Mouse (Mus musculus): ENCODE results near the gene Trio. TPM values are rescaled to one million over a fixed set of nuclear protein-coding genes. Genes with fewer than 3 reads are reported as not detected.

Trio gene
- polyA plus RNA-seq, 1 experiment from 2014 or later = 39.5 TPM

- Histone ChIP-seq H3K4me3 (no peak overlapping the region), H3K4me2 (no peak overlapping the region), H3K9me3 (no peaks in the 10 kb centered on the region), H3K27ac (peak overlapping the region; percentile 23; the same call in 1 of the 2 replicates), H3K4me1 (replicated peaks) (0 out of 2 replicates have a peak, but pooled peaks cover 5% of the 10 kb centered on the region), H3K27me3 (no peaks in the 10 kb centered on the region), H3K9ac (no peak overlapping the region), H3K36me3 (peaks cover 71% of the 10 kb centered on the region)
- no peak for ATAC-seq (ENCODE audit: low FRiP score)
- 48% methylated on average over 7 of the region's 7 CpGs for WGBS
Measured at GRCm38 (mm10) chr15:27877831-27878230, 147.8 kb downstream of the Trio start.

GRCm38 (mm10) chr15:27876327-27876726 lies 149.3 kb downstream of the Trio start:
- Histone ChIP-seq H3K27ac (no peak overlapping the region), H3K36me3 (peaks cover 65% of the 10 kb centered on the region)
- WGBS = 65% methylated on average over 10 of the region's 10 CpGs

GRCm38 (mm10) chr15:27875753-27876152 lies 149.9 kb downstream of the Trio start:
- H3K9ac ChIP-seq = no peak overlapping the region
- peaks cover 65% of the 10 kb centered on the region for H3K36me3 ChIP-seq
- 0 out of 2 replicates have a peak, but pooled peaks cover 5% of the 10 kb centered on the region for H3K4me1 ChIP-seq (replicated peaks)
- 83% methylated on average over 9 of the region's 9 CpGs for WGBS
- H3K27ac ChIP-seq = no peak overlapping the region
- no peaks in the 10 kb centered on the region for H3K9me3 ChIP-seq
- no peak overlapping the region for H3K4me3 ChIP-seq
- H3K4me2 ChIP-seq = no peak overlapping the region
- H3K27me3 ChIP-seq = no peaks in the 10 kb centered on the region
- no peak for ATAC-seq (ENCODE audit: low FRiP score)

More at GRCm38 (mm10) chr15:27876327-27876726, 149.3 kb downstream of the Trio start:
- H3K9ac ChIP-seq = no peak overlapping the region
- no peak overlapping the region for H3K4me3 ChIP-seq
- H3K4me1 ChIP-seq (replicated peaks) = 0 out of 2 replicates have a peak, but pooled peaks cover 5% of the 10 kb centered on the region
- no peaks in the 10 kb centered on the region for H3K27me3 ChIP-seq
- no peak overlapping the region for H3K4me2 ChIP-seq
- no peaks in the 10 kb centered on the region for H3K9me3 ChIP-seq
- ATAC-seq (ENCODE audit: low FRiP score) = no peak

- 92% methylated on average over 16 of the region's 16 CpGs for WGBS
- H3K27me3 ChIP-seq = no peaks in the 10 kb centered on the region
- H3K36me3 ChIP-seq = peaks cover 65% of the 10 kb centered on the region
- no peak overlapping the region for H3K9ac ChIP-seq
- H3K4me1 ChIP-seq (replicated peaks) = 0 out of 2 replicates have a peak, but pooled peaks cover 5% of the 10 kb centered on the region
- H3K4me3 ChIP-seq = no peak overlapping the region
- H3K4me2 ChIP-seq = no peak overlapping the region
- no peaks in the 10 kb centered on the region for H3K9me3 ChIP-seq
- no peak overlapping the region for H3K27ac ChIP-seq
- ATAC-seq (ENCODE audit: low FRiP score) = no peak
Measured at GRCm38 (mm10) chr15:27873747-27874320, 151.8 kb downstream of the Trio start.

GRCm38 (mm10) chr15:27872286-27872685 lies 153.4 kb downstream of the Trio start:
- Histone ChIP-seq H3K9me3 (no peaks in the 10 kb centered on the region), H3K27ac (no peak overlapping the region), H3K4me1 (replicated peaks) (0 out of 2 replicates have a peak, but pooled peaks cover 3% of the 10 kb centered on the region), H3K27me3 (no peaks in the 10 kb centered on the region), H3K4me3 (no peak overlapping the region), H3K9ac (no peak overlapping the region), H3K4me2 (no peak overlapping the region), H3K36me3 (peaks cover 63% of the 10 kb centered on the region)
- 91% methylated on average over 2 of the region's 2 CpGs for WGBS
- no peak for ATAC-seq (ENCODE audit: low FRiP score)

GRCm38 (mm10) chr15:27871708-27872107 lies 153.9 kb downstream of the Trio start:
- Histone ChIP-seq H3K4me2 (no peak overlapping the region), H3K27ac (no peak overlapping the region), H3K36me3 (peaks cover 61% of the 10 kb centered on the region), H3K4me1 (replicated peaks) (peaks cover 8% of the 10 kb centered on the region; the same call in 1 of the 2 replicates), H3K4me3 (no peak overlapping the region), H3K9me3 (no peaks in the 10 kb centered on the region), H3K9ac (no peak overlapping the region), H3K27me3 (no peaks in the 10 kb centered on the region)
- no peak for ATAC-seq (ENCODE audit: low FRiP score)
- WGBS = 90% methylated on average over 10 of the region's 10 CpGs

GRCm38 (mm10) chr15:27871260-27871659 lies 154.4 kb downstream of the Trio start:
- no peak for ATAC-seq (ENCODE audit: low FRiP score)
- WGBS = 88% methylated on average over 13 of the region's 13 CpGs
- Histone ChIP-seq H3K36me3 (peaks cover 61% of the 10 kb centered on the region), H3K4me2 (no peak overlapping the region), H3K27me3 (no peaks in the 10 kb centered on the region), H3K9me3 (no peaks in the 10 kb centered on the region), H3K4me1 (replicated peaks) (peaks cover 12% of the 10 kb centered on the region; the same call in 1 of the 2 replicates), H3K9ac (no peak overlapping the region), H3K27ac (no peak overlapping the region), H3K4me3 (no peak overlapping the region)

GRCm38 (mm10) chr15:27869001-27869400 lies 156.6 kb downstream of the Trio start:
- H3K27ac ChIP-seq = no peak overlapping the region
- no peak overlapping the region for H3K4me3 ChIP-seq
- H3K4me1 ChIP-seq (replicated peaks) = peaks cover 16% of the 10 kb centered on the region; the same call in 1 of the 2 replicates
- ATAC-seq (ENCODE audit: low FRiP score) = no peak
- WGBS = 97% methylated on average over 4 of the region's 4 CpGs
- peaks cover 66% of the 10 kb centered on the region for H3K36me3 ChIP-seq
- H3K9ac ChIP-seq = no peak overlapping the region
- H3K4me2 ChIP-seq = no peak overlapping the region
- H3K27me3 ChIP-seq = no peaks in the 10 kb centered on the region
- H3K9me3 ChIP-seq = no peaks in the 10 kb centered on the region

GRCm38 (mm10) chr15:27867831-27868230 lies 157.8 kb downstream of the Trio start:
- 92% methylated on average over 7 of the region's 7 CpGs for WGBS

GRCm38 (mm10) chr15:27866471-27866870 lies 159.2 kb downstream of the Trio start:
- 0 out of 2 replicates have a peak overlapping the region, but pooled peaks have one; percentile 3 for H3K9ac ChIP-seq
- ATAC-seq (ENCODE audit: low FRiP score) = no peak

More at GRCm38 (mm10) chr15:27867831-27868230, 157.8 kb downstream of the Trio start:
- H3K27ac ChIP-seq = no peak overlapping the region
- H3K4me3 ChIP-seq = no peak overlapping the region
- H3K9me3 ChIP-seq = no peaks in the 10 kb centered on the region
- peaks cover 19% of the 10 kb centered on the region for H3K4me1 ChIP-seq (replicated peaks)
- H3K36me3 ChIP-seq = peaks cover 65% of the 10 kb centered on the region
- no peaks in the 10 kb centered on the region for H3K27me3 ChIP-seq
- H3K4me2 ChIP-seq = no peak overlapping the region
- ATAC-seq (ENCODE audit: low FRiP score) = no peak
- no peak overlapping the region for H3K9ac ChIP-seq

GRCm38 (mm10) chr15:27866053-27866452 lies 159.6 kb downstream of the Trio start:
- 86% methylated on average over 6 of the region's 6 CpGs for WGBS

More at GRCm38 (mm10) chr15:27866471-27866870, 159.2 kb downstream of the Trio start:
- 77% methylated on average over 4 of the region's 4 CpGs for WGBS
- no peak overlapping the region for H3K4me2 ChIP-seq
- H3K9me3 ChIP-seq = no peaks in the 10 kb centered on the region
- peaks cover 22% of the 10 kb centered on the region for H3K4me1 ChIP-seq (replicated peaks)
- no peaks in the 10 kb centered on the region for H3K27me3 ChIP-seq
- no peak overlapping the region for H3K4me3 ChIP-seq
- peaks cover 66% of the 10 kb centered on the region for H3K36me3 ChIP-seq
- H3K27ac ChIP-seq = peak overlapping the region; percentile 37; the same call in 1 of the 2 replicates

GRCm38 (mm10) chr15:27864397-27864796 lies 161.3 kb downstream of the Trio start:
- H3K36me3 ChIP-seq = peaks cover 60% of the 10 kb centered on the region
- H3K27me3 ChIP-seq = no peaks in the 10 kb centered on the region

More at GRCm38 (mm10) chr15:27866053-27866452, 159.6 kb downstream of the Trio start:
- Histone ChIP-seq H3K4me1 (replicated peaks) (peaks cover 25% of the 10 kb centered on the region), H3K9ac (0 out of 2 replicates have a peak overlapping the region, but pooled peaks have one; percentile 3), H3K27me3 (no peaks in the 10 kb centered on the region), H3K4me2 (no peak overlapping the region), H3K4me3 (no peak overlapping the region), H3K27ac (peak overlapping the region; percentile 37), H3K36me3 (peaks cover 66% of the 10 kb centered on the region), H3K9me3 (no peaks in the 10 kb centered on the region)
- no peak for ATAC-seq (ENCODE audit: low FRiP score)

GRCm38 (mm10) chr15:27862949-27863348 lies 162.7 kb downstream of the Trio start:
- Histone ChIP-seq H3K9ac (no peak overlapping the region), H3K27me3 (no peaks in the 10 kb centered on the region), H3K27ac (no peak overlapping the region), H3K9me3 (no peaks in the 10 kb centered on the region), H3K4me2 (no peak overlapping the region), H3K36me3 (peaks cover 47% of the 10 kb centered on the region), H3K4me3 (no peak overlapping the region), H3K4me1 (replicated peaks) (peaks cover 45% of the 10 kb centered on the region)
- no peak for ATAC-seq (ENCODE audit: low FRiP score)
- 93% methylated on average over 11 of the region's 11 CpGs for WGBS

More at GRCm38 (mm10) chr15:27864397-27864796, 161.3 kb downstream of the Trio start:
- H3K4me3 ChIP-seq = no peak overlapping the region
- no peak for ATAC-seq (ENCODE audit: low FRiP score)
- no peak overlapping the region for H3K4me2 ChIP-seq
- H3K9me3 ChIP-seq = no peaks in the 10 kb centered on the region
- H3K9ac ChIP-seq = no peak overlapping the region
- H3K27ac ChIP-seq = no peak overlapping the region
- 97% methylated on average over 6 of the region's 6 CpGs for WGBS
- peaks cover 40% of the 10 kb centered on the region for H3K4me1 ChIP-seq (replicated peaks)
